Mouse (Mus musculus) heart, adult 2 months (tissue): Measurements from ENCODE around the gene Cacna1d.

Experiments used
- CTCF ChIP-seq: fragments of 200-600 bp; IDR thresholded peaks from 2 replicates; pipeline ENCODE4 v1.8.1; 2022; ENCODE audit warnings: antibody characterized with exemption, mild to moderate bottlenecking, moderate library complexity
- EP300 ChIP-seq: fragments of 200-500 bp; IDR thresholded peaks from 2 replicates; pipeline ENCODE4 v1.6.1; 2011; ENCODE audit warnings: low read depth, low read length, control low read depth; ENCODE audit not compliant: insufficient read depth
- POLR2A ChIP-seq: fragments of 200-500 bp; IDR thresholded peaks from 2 replicates; pipeline ENCODE4 v1.6.1; 2011; ENCODE audit warnings: mild to moderate bottlenecking, low read depth, low read length, control low read depth; ENCODE audit not compliant: insufficient read depth

DNA sequence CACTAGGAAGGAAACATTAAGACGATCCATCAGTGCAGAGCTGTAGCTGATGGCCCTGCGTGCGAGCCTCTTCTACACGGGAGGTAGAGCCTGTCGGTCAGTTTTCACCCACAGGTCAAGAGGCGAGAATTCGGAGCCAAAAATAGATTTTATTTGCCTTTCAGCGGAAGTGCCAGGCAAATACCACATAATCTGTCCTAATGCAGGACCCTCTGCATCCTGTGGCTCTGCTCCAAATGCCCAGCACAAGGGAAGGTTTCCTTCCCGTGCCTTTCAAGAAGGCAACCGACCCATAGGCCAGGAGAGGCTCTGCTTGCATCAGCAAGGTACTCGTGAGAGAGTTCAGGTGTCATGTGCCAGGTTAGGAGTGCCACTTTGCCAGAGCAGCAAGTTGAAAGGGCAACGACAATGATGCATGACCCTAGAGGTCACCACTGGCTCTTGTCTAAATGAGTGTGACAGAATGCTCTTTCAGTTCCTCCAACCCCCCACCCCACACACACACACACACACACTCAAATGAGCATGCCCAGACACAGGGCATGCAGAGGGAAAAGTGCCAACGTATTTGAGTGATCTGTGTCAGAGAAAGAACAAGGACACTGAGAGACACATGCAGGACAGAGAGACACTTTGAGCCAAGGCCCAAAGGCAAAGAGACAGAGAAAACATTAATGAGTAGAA is 179.9 kb downstream of the Cacna1d start:
- TF ChIP-seq POLR2A (no peak), CTCF (no peak), EP300 (no peak)
